Comparison of ENCODE assay signal across 17 mouse cellular contexts in the genomic region with DNA sequence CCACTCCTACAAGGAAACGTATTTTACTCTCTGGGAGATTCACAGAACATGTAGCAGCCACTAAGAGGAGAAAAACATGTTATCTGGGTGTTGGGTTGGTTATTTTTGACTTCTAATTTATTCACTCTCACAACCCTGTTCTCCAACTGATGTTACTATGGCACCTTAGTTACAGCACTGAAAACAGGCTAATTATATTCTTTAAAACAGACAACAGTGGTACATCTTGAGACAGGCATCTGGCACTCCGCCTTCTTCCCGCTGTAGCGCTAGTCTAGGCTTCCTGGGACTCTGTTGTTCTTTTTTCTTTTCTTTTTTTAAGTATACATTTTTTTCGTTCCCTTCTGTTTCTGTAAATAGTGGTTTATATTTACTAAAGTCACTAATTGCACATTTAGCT.
DNase-seq lines count a peak whose midpoint lies in the region; ATAC-seq and TF ChIP-seq lines count a peak whose summit lies in the region.
"Had no signal": no experiment of that assay in that cellular context is flagged by ENCODE, and none has a peak within 500 bp of the region (broad histone marks: within the 10 kb centered on the region; RNA-seq: fewer than 3 reads in every experiment).

No protein-coding gene starts in this region.

- H3K9me3 ChIP-seq in midbrain, embryonic 16.5 days (replicated peaks; ENCODE audit: control insufficient read depth, low read length, poor library complexity, severe bottlenecking) = no peaks in the 10 kb centered on the region
- H3K9me3 ChIP-seq: embryonic facial prominence, embryonic 10.5 days; limb, embryonic 15.5 days; midbrain, embryonic 10.5 days had no signal

- 85% methylated on average over 5 of the region's 5 CpGs for WGBS in liver, adult 2 months
- 82% methylated on average over 5 of the region's 5 CpGs for WGBS in midbrain, embryonic 16.5 days
- 84% methylated on average over 5 of the region's 5 CpGs for WGBS in kidney, adult 2 months

- peaks cover 10% of the 10 kb centered on the region; the same call in 1 of the 2 replicates for H3K79me2 ChIP-seq in liver, adult 2 months (ENCODE audit: control insufficient read depth, insufficient read depth, low read length)

- H3K27ac ChIP-seq in liver, adult 2 months (replicated peaks; ENCODE audit: insufficient read depth, low read depth, low read length) = no peak overlapping the region
- no peak overlapping the region for H3K27ac ChIP-seq in midbrain, embryonic 16.5 days (ENCODE audit: low read length)
- H3K27ac ChIP-seq in kidney, adult 2 months (ENCODE audit: insufficient read depth, low read depth, low read length) = no peak overlapping the region
- H3K27ac ChIP-seq: embryonic facial prominence, embryonic 10.5 days; limb, embryonic 15.5 days; midbrain, embryonic 10.5 days had no signal

- no peak for TF ChIP-seq POLR2A in liver, adult 2 months (IDR thresholded peaks at IDR 0.05; ENCODE audit: extremely low read depth, insufficient read depth, low read length)
- TF ChIP-seq POLR2A in kidney, adult 2 months (IDR thresholded peaks at IDR 0.05; ENCODE audit: low read depth, low read length) = no peak

- intact Hi-C loops in left cerebral cortex, postnatal 25 days (cut with DNase I) = loop anchor here (5.0 kb wide), 2 partner anchors 57 to 182 kb away; no protein-coding TSS in a partner anchor

- TF ChIP-seq CTCF in liver, adult 2 months (IDR thresholded peaks at IDR 0.05; ENCODE audit: low read depth, low read length) = no peak
- TF ChIP-seq CTCF in kidney, adult 2 months (conservative IDR thresholded peaks at IDR 0.05; ENCODE audit: insufficient read depth, insufficient read length, low read depth, low read length) = no peak

- no peaks in the 10 kb centered on the region for H3K27me3 ChIP-seq in liver, adult 2 months (ENCODE audit: control insufficient read depth, insufficient read depth, low read length)
- no peaks in the 10 kb centered on the region for H3K27me3 ChIP-seq in midbrain, embryonic 16.5 days (ENCODE audit: control insufficient read depth, insufficient read depth, low read depth, low read length)
- H3K27me3 ChIP-seq in kidney, adult 2 months (replicated peaks; ENCODE audit: control insufficient read depth, insufficient read depth, low read length) = no peaks in the 10 kb centered on the region
- H3K27me3 ChIP-seq: limb, embryonic 15.5 days had no signal

- H3K4me3 ChIP-seq in liver, adult 2 months (ENCODE audit: insufficient read depth, low read depth, low read length) = no peak overlapping the region
- H3K4me3 ChIP-seq in midbrain, embryonic 16.5 days (ENCODE audit: low read depth, low read length) = no peak overlapping the region
- no peak overlapping the region for H3K4me3 ChIP-seq in kidney, adult 2 months (ENCODE audit: insufficient read depth, low read depth, low read length)
- H3K4me3 ChIP-seq: embryonic facial prominence, embryonic 10.5 days; limb, embryonic 15.5 days; midbrain, embryonic 10.5 days had no signal

- H3K9ac ChIP-seq in liver, adult 2 months (ENCODE audit: low read depth, low read length) = no peak overlapping the region
- H3K9ac ChIP-seq in midbrain, embryonic 16.5 days (ENCODE audit: low read depth, low read length) = no peak overlapping the region
- H3K9ac ChIP-seq: limb, embryonic 15.5 days had no signal

- peak; percentile 30 for DNase-seq in liver, adult 2 months (ENCODE audit: extremely low read depth, low read depth, low spot score)
- DNase-seq in liver = no peak
- peak; percentile 38 for DNase-seq in layer of hippocampus, adult 9-10 months (ENCODE audit: low spot score)
- peak; percentile 54 to 85 for DNase-seq in left cerebral cortex, postnatal 25 days (ENCODE audit: low spot score in 2 of 2)
- peak; percentile 85 for DNase-seq in telencephalon, adult 2 months (ENCODE audit: low read depth, low spot score)
- no peak for DNase-seq in heart, adult 18-20 months
- no peak for DNase-seq in kidney, adult 2 months
- DNase-seq: cerebellum, postnatal 14 days; heart, postnatal 36 days; kidney, postnatal 10 days; thymus, postnatal 36 days had no signal

- H3K4me1 ChIP-seq in liver, adult 2 months (ENCODE audit: control insufficient read depth, insufficient read depth, low read length) = no peaks in the 10 kb centered on the region; the same call in 1 of the 2 replicates
- H3K4me1 ChIP-seq in midbrain, embryonic 16.5 days (ENCODE audit: control insufficient read depth, insufficient read depth, low read length) = no peaks in the 10 kb centered on the region
- no peaks in the 10 kb centered on the region for H3K4me1 ChIP-seq in kidney, adult 2 months (ENCODE audit: control insufficient read depth, insufficient read depth, low read length)

- ATAC-seq in midbrain, embryonic 16.5 days = no peak
- ATAC-seq: activated CD4-positive, CD25-positive, alpha-beta regulatory T cell, adult 4 months; inflammation-experienced regulatory T-cells, adult 6 months had no signal

- H3K36me3 ChIP-seq in liver, adult 2 months (ENCODE audit: control insufficient read depth, insufficient read depth, low read length) = peaks cover 15% of the 10 kb centered on the region
- no peaks in the 10 kb centered on the region for H3K36me3 ChIP-seq in midbrain, embryonic 16.5 days (ENCODE audit: control insufficient read depth, insufficient read depth, low read length)
- no peaks in the 10 kb centered on the region for H3K36me3 ChIP-seq in kidney, adult 2 months (ENCODE audit: control insufficient read depth, insufficient read depth, low read length)
- H3K36me3 ChIP-seq: embryonic facial prominence, embryonic 10.5 days; limb, embryonic 15.5 days; midbrain, embryonic 10.5 days had no signal

- no peak overlapping the region for H3K4me2 ChIP-seq in midbrain, embryonic 16.5 days (ENCODE audit: low read length)
- H3K4me2 ChIP-seq: limb, embryonic 15.5 days had no signal

Comparison
In these comparisons a context has a peak if more than half of its experiments do, and no peak if none do; other contexts are left out.
1. DNase-seq: peak in liver, adult 2 months (single experiment), layer of hippocampus, adult 9-10 months (single experiment), left cerebral cortex, postnatal 25 days (2 of 2) and telencephalon, adult 2 months (single experiment); none in liver (single experiment), heart, adult 18-20 months (0 of 2) and kidney, adult 2 months (single experiment).